Mouse (Mus musculus) neural tube, embryonic 11.5 days (tissue): ENCODE data around the gene Antxr1. TPM values are rescaled to one million over a fixed set of nuclear protein-coding genes. Genes with fewer than 3 reads are reported as not detected.
"Not testable (repeated sequence)": the region's sequence is repeated elsewhere in the genome, so short reads cannot be mapped to it uniquely, and the experiment has no call there.

Experiments
- ATAC-seq: fragments of 200-750 bp; cut with Nextera tagmentation; 2 replicates; pipeline ENCODE4 v1.8.0; 2017; ENCODE audit warnings: moderate number of reproducible peaks, mild to moderate bottlenecking, moderate TSS enrichment, moderate library complexity; ENCODE audit not compliant: insufficient read depth, low FRiP score, low TSS enrichment
- DNase-seq: peaks from one replicate; pipeline ENCODE4 v3.0.0-alpha.2; 2015; ENCODE audit warnings: low spot score
- H3K27ac ChIP-seq: fragments of 300-500 bp; sonication (generic); 2 replicates; pipeline ENCODE4 v1.5.1; 2014; ENCODE audit warnings: low read depth, mild to moderate bottlenecking, low read length
- H3K27me3 ChIP-seq: fragments of 300-500 bp; sonication (generic); 2 replicates; pipeline ENCODE4 v1.6.1; 2014; ENCODE audit warnings: mild to moderate bottlenecking, low read length, mixed read lengths; ENCODE audit not compliant: control insufficient read depth, insufficient read depth
- H3K36me3 ChIP-seq: fragments of 300-500 bp; sonication (generic); 2 replicates; pipeline ENCODE4 v1.6.1; 2014; ENCODE audit warnings: mild to moderate bottlenecking, low read length, moderate library complexity, mixed read lengths; ENCODE audit not compliant: control insufficient read depth, insufficient read depth
- H3K4me1 ChIP-seq: fragments of 300-500 bp; sonication (generic); 2 replicates; pipeline ENCODE4 v1.6.1; 2014; ENCODE audit warnings: low read length, mixed read lengths; ENCODE audit not compliant: control insufficient read depth, insufficient read depth
- H3K4me2 ChIP-seq: fragments of 300-500 bp; sonication (generic); 2 replicates; pipeline ENCODE4 v1.6.1; 2014; ENCODE audit warnings: low read depth, mild to moderate bottlenecking, moderate library complexity
- H3K4me3 ChIP-seq: fragments of 300-500 bp; sonication (generic); 2 replicates; pipeline ENCODE4 v1.5.1; 2014; ENCODE audit warnings: low read depth, low read length
- H3K9ac ChIP-seq: fragments of 300-500 bp; sonication (generic); 2 replicates; pipeline ENCODE4 v1.6.1; 2014; ENCODE audit warnings: mild to moderate bottlenecking, low read length
- H3K9me3 ChIP-seq: fragments of 300-500 bp; sonication (generic); 2 replicates; pipeline ENCODE4 v1.6.1; 2016; ENCODE audit warnings: low read length; ENCODE audit not compliant: control insufficient read depth
- WGBS: fragments of 180-500 bp; shearing (Covaris S2); extraction: QIAGEN DNeasy Blood & Tissue Kit; methylation state at CpG from one replicate; pipeline ENCODE4 v1.1.7; 2014; 5-methylcytosine and 5-hydroxymethylcytosine counted together
- polyA plus RNA-seq: library from polyadenylated mRNA; unstranded; fragments of >200 nt; fragmentation: Nextera tagmentation; extraction: Ambion mirVana; gene quantifications from 2 replicates; pipeline ENCODE4 v1.2.1, GENCODE M21; 2014

The Antxr1 gene
- polyA plus RNA-seq, 1 experiment from 2014 or later = 6.0 TPM

- 74% methylated on average over 1 of the region's 1 CpGs for WGBS
- DNase-seq (no peak), ATAC-seq (no peak)
- no peaks in the 10 kb centered on the region for H3K4me1 ChIP-seq
- no peak overlapping the region for H3K9ac ChIP-seq
- H3K4me2 ChIP-seq = no peak overlapping the region
- no peaks in the 10 kb centered on the region for H3K9me3 ChIP-seq
- no peaks in the 10 kb centered on the region for H3K27me3 ChIP-seq
- no peaks in the 10 kb centered on the region for H3K36me3 ChIP-seq
- H3K27ac ChIP-seq = no peak overlapping the region
- no peak overlapping the region for H3K4me3 ChIP-seq
Measured at GRCm38 (mm10) chr6:87103314-87103713, 232.3 kb downstream of the Antxr1 start.

GRCm38 (mm10) chr6:87102421-87102911 lies 233.2 kb downstream of the Antxr1 start:
- no peak overlapping the region for H3K27ac ChIP-seq
- DNase-seq = no peak
- no peak for ATAC-seq

GRCm38 (mm10) chr6:87101955-87102353 lies 233.7 kb downstream of the Antxr1 start:
- no peak for DNase-seq
- Histone ChIP-seq H3K9ac (no peak overlapping the region), H3K27ac (no peak overlapping the region), H3K36me3 (no peaks in the 10 kb centered on the region), H3K27me3 (no peaks in the 10 kb centered on the region), H3K9me3 (no peaks in the 10 kb centered on the region), H3K4me1 (no peaks in the 10 kb centered on the region), H3K4me2 (no peak overlapping the region), H3K4me3 (no peak overlapping the region)
- ATAC-seq = no peak
- 36% methylated on average over 4 of the region's 4 CpGs for WGBS

More at GRCm38 (mm10) chr6:87102421-87102911, 233.2 kb downstream of the Antxr1 start:
- Histone ChIP-seq H3K36me3 (no peaks in the 10 kb centered on the region), H3K9me3 (no peaks in the 10 kb centered on the region), H3K4me2 (no peak overlapping the region), H3K9ac (no peak overlapping the region), H3K4me1 (no peaks in the 10 kb centered on the region), H3K27me3 (no peaks in the 10 kb centered on the region), H3K4me3 (no peak overlapping the region)
- WGBS = 38% methylated on average over 7 of the region's 7 CpGs

- DNase-seq = peak; percentile 87
- Histone ChIP-seq H3K36me3 (no peaks in the 10 kb centered on the region), H3K4me2 (peak overlapping the region; percentile 30), H3K4me1 (no peaks in the 10 kb centered on the region), H3K9me3 (no peaks in the 10 kb centered on the region), H3K9ac (peak overlapping the region; percentile 20; the same call in 1 of the 2 replicates), H3K27me3 (no peaks in the 10 kb centered on the region), H3K27ac (no peak overlapping the region), H3K4me3 (no peak overlapping the region)
- ATAC-seq = peak; percentile 53; the same call in 1 of the 2 replicates
- WGBS = 13% methylated on average over 12 of the region's 12 CpGs
Measured at GRCm38 (mm10) chr6:87101281-87101954, 234.2 kb downstream of the Antxr1 start.

- WGBS = 90% methylated on average over 9 of the region's 9 CpGs
Measured at GRCm38 (mm10) chr6:87100297-87101020, 235.2 kb downstream of the Antxr1 start.

GRCm38 (mm10) chr6:87099671-87100296 lies 235.8 kb downstream of the Antxr1 start:
- no peak overlapping the region for H3K27ac ChIP-seq
- H3K4me3 ChIP-seq = no peak overlapping the region
- H3K9me3 ChIP-seq = no peaks in the 10 kb centered on the region
- whole genome bisulfite sequencing = 64% methylated on average over 7 of the region's 7 CpGs
- H3K4me2 ChIP-seq = no peak overlapping the region
- no peaks in the 10 kb centered on the region for H3K4me1 ChIP-seq
- H3K27me3 ChIP-seq = no peaks in the 10 kb centered on the region
- no peaks in the 10 kb centered on the region for H3K36me3 ChIP-seq
- peak; percentile 21 for DNase-seq
- ATAC-seq = no peak
- H3K9ac ChIP-seq = no peak overlapping the region

More at GRCm38 (mm10) chr6:87100297-87101020, 235.2 kb downstream of the Antxr1 start:
- Histone ChIP-seq H3K4me3 (no peak overlapping the region), H3K9me3 (no peaks in the 10 kb centered on the region), H3K27me3 (no peaks in the 10 kb centered on the region), H3K36me3 (no peaks in the 10 kb centered on the region), H3K9ac (no peak overlapping the region), H3K4me2 (no peak overlapping the region), H3K4me1 (no peaks in the 10 kb centered on the region), H3K27ac (no peak overlapping the region)
- ATAC-seq (no peak), DNase-seq (no peak)

GRCm38 (mm10) chr6:87099261-87099660 lies 236.4 kb downstream of the Antxr1 start:
- DNase-seq = no peak
- Histone ChIP-seq H3K9me3 (no peaks in the 10 kb centered on the region), H3K27ac (no peak overlapping the region), H3K36me3 (no peaks in the 10 kb centered on the region), H3K4me1 (no peaks in the 10 kb centered on the region), H3K27me3 (no peaks in the 10 kb centered on the region), H3K4me3 (no peak overlapping the region), H3K4me2 (no peak overlapping the region), H3K9ac (no peak overlapping the region)
- WGBS = 17% methylated on average over 3 of the region's 3 CpGs
- no peak for ATAC-seq

- not testable (repeated sequence) for H3K9me3 ChIP-seq, H3K4me2 ChIP-seq, H3K4me1 ChIP-seq, H3K9ac ChIP-seq, H3K27me3 ChIP-seq, H3K27ac ChIP-seq, ATAC-seq, H3K4me3 ChIP-seq, DNase-seq, H3K36me3 ChIP-seq
- WGBS = 94% methylated on average over 8 of the region's 8 CpGs
Measured at GRCm38 (mm10) chr6:87093631-87094030, 242.0 kb downstream of the Antxr1 start.
